In the genomic region with DNA sequence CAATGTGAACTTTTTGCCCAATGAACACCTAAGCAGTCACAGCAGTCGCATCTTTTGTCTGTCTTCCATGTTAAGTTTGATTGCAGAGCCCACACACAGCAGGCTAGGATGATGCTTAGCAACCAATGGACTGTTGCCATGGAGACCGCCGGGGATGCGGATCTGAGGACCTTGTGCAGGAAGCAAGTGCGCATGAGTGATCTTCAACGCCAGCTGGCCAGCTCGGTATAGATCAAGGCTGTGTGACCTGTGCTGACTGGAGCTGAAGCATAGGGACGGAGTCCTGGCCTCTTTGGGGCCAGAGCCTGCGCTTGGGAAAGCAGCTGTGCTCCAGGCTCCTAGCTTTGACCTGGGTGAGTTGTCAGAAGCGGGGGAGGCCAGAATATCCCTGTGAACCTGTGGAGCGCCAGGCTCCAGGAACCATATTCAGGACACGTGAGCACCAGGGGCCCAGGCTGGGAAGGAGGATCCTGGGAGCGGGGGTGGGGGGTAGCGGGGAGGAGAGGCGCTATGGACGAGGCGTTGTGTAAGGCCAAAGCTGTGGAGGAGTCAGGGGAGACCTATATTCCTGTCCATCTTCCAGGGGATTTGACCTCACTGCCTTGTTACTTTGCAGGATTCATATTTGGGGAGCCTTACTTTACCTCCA, we compare ENCODE assay signal across 10 mouse cellular contexts. TPM values are rescaled to one million over a fixed set of nuclear protein-coding genes. Genes with fewer than 3 reads are reported as not detected.
DNase-seq lines count a peak whose midpoint lies in the region; ATAC-seq and TF ChIP-seq lines count a peak whose summit lies in the region.
"Had no signal": no experiment of that assay in that cellular context is flagged by ENCODE, and none has a peak within 500 bp of the region (broad histone marks: within the 10 kb centered on the region; RNA-seq: fewer than 3 reads in every experiment).

TSS of gene Pnmal1 (plus strand) at position 141 of the 649 bp plus-strand sequence.

- TF ChIP-seq POLR2A in lung, adult 2 months (IDR thresholded peaks at IDR 0.05; ENCODE audit: borderline replicate concordance, extremely low read depth, low read depth, low read length), result no peak

- TF ChIP-seq EP300 in lung, postnatal 0 days (IDR thresholded peaks at IDR 0.05), result no peak

- no peak within 1 kb of the TSS for H3K4me3 ChIP-seq in lung, postnatal 0 days (ENCODE audit: low read depth, low read length)
- no peak within 1 kb of the TSS for H3K4me3 ChIP-seq in lung, adult 2 months (replicated peaks; ENCODE audit: extremely low read depth, low read depth, low read length)
- H3K4me3 ChIP-seq in hindbrain, embryonic 10.5 days, result peak within 1 kb of the TSS; percentile 45
- H3K4me3 ChIP-seq: liver, embryonic 13.5 days had no signal

- peak; percentile 34 for DNase-seq in lung, postnatal 0 days (ENCODE audit: low spot score)
- no peak for DNase-seq in lung, adult 2 months
- DNase-seq in cerebellum, postnatal 4 days (ENCODE audit: low spot score in 2 of 2), result peak; percentile 76 to 90
- DNase-seq in hindbrain, embryonic 10.5 days (ENCODE audit: low spot score), result peak; percentile 95
- DNase-seq in left cerebral cortex, postnatal 10 days (ENCODE audit: extremely low spot score in 1 of 2, low spot score in 2 of 2), result peak; percentile 92 to 94
- DNase-seq in retina, adult 2 months (ENCODE audit: low read depth, low spot score), result peak; percentile 60
- no peak for DNase-seq in urinary bladder, adult 18-20 months (ENCODE audit: low spot score in 2 of 2)
- DNase-seq in heart, adult 8-10 months (ENCODE audit: low spot score), result no peak
- DNase-seq: liver, embryonic 13.5 days had no signal

- no peak for TF ChIP-seq CTCF in lung, postnatal 0 days (IDR thresholded peaks at IDR 0.05)
- no peak for TF ChIP-seq CTCF in lung, adult 2 months (IDR thresholded peaks at IDR 0.05; ENCODE audit: insufficient read depth, low read length)

- H3K9ac ChIP-seq in lung, postnatal 0 days (replicated peaks; ENCODE audit: low read depth), result no peak within 1 kb of the TSS
- H3K9ac ChIP-seq: liver, embryonic 13.5 days had no signal

- H3K36me3 ChIP-seq in lung, postnatal 0 days (ENCODE audit: insufficient read depth, low read length), result no peaks in the 10 kb centered on the region
- H3K36me3 ChIP-seq in hindbrain, embryonic 10.5 days, result peaks cover 5% of the 10 kb centered on the region; the same call in 1 of the 2 replicates
- H3K36me3 ChIP-seq: liver, embryonic 13.5 days had no signal

- H3K27me3 ChIP-seq in lung, postnatal 0 days (replicated peaks; ENCODE audit: insufficient read depth, low read length), result no peaks in the 10 kb centered on the region
- H3K27me3 ChIP-seq in hindbrain, embryonic 10.5 days (ENCODE audit: insufficient read depth, poor library complexity, severe bottlenecking), result peaks cover 13% of the 10 kb centered on the region; the same call in 1 of the 2 replicates

- WGBS in lung, postnatal 0 days, result 24% methylated on average over 17 of the region's 17 CpGs
- 29% methylated on average over 17 of the region's 17 CpGs for WGBS in lung, adult 2 months
- WGBS in hindbrain, embryonic 10.5 days, result 19% methylated on average over 17 of the region's 17 CpGs

- H3K4me1 ChIP-seq in lung, postnatal 0 days (ENCODE audit: insufficient read depth, low read depth, low read length), result no peaks in the 10 kb centered on the region
- no peaks in the 10 kb centered on the region for H3K4me1 ChIP-seq in lung, adult 2 months (ENCODE audit: control insufficient read depth, insufficient read depth, low read length)
- H3K4me1 ChIP-seq in hindbrain, embryonic 10.5 days (replicated peaks), result peaks cover 32% of the 10 kb centered on the region
- H3K4me1 ChIP-seq: liver, embryonic 13.5 days had no signal

- no peaks in the 10 kb centered on the region for H3K9me3 ChIP-seq in lung, postnatal 0 days (ENCODE audit: low read length)
- peaks cover 5% of the 10 kb centered on the region; the same call in 1 of the 2 replicates for H3K9me3 ChIP-seq in hindbrain, embryonic 10.5 days
- H3K9me3 ChIP-seq: liver, embryonic 13.5 days had no signal

- no peak within 1 kb of the TSS for H3K4me2 ChIP-seq in lung, postnatal 0 days (replicated peaks; ENCODE audit: low read depth, low read length)
- H3K4me2 ChIP-seq: liver, embryonic 13.5 days had no signal

- H3K27ac ChIP-seq in lung, postnatal 0 days (ENCODE audit: low read length), result no peak within 1 kb of the TSS
- peak within 1 kb of the TSS; percentile 90 for H3K27ac ChIP-seq in hindbrain, embryonic 10.5 days
- H3K27ac ChIP-seq: liver, embryonic 13.5 days had no signal

- intact Hi-C loops in left cerebral cortex, postnatal 10 days (cut with DNase I), result no loop called here

- no peak; the same call in 1 of the 2 replicates for ATAC-seq in lung, postnatal 0 days
- ATAC-seq: Patski had no signal

RNA-seq across cellular contexts. Expression of gene Pnmal1, which starts in this region (rescaled TPM):
- 0.04 TPM in 1 of 2 replicates, not detected in the other for polyA plus RNA-seq in lung, postnatal 0 days (2015; fragmentation: Nextera tagmentation; extraction: Ambion mirVana)
- not detected in 2 replicates for polyA plus RNA-seq in lung, adult 2 months (2012; rRNA removed)
- polyA plus RNA-seq in hindbrain, embryonic 10.5 days (2016; fragmentation: Nextera tagmentation; extraction: Ambion mirVana), result 5.8 and 12.7 TPM in 2 replicates
- total RNA-seq in left cerebral cortex, postnatal 10 days (2021), result 10 to 100 TPM; 68.6 to 68.8 TPM
- total RNA-seq in heart, adult 8-10 months (2022), result not detected
- polyA plus RNA-seq: Patski had no signal

Comparison
In these comparisons a context has a peak if more than half of its experiments do, and no peak if none do; other contexts are left out.
1. RNA of gene Pnmal1 (total RNA-seq): 68.6 to 68.8 TPM in left cerebral cortex, postnatal 10 days; not detected in heart, adult 8-10 months; every median in the first group is over 10 times any median in the second.
2. Peak in DNase-seq in lung, postnatal 0 days; RNA of the gene not detected or under 1 TPM.
3. DNase-seq: peak in cerebellum, postnatal 4 days (2 of 2), hindbrain, embryonic 10.5 days (single experiment), left cerebral cortex, postnatal 10 days (2 of 2) and retina, adult 2 months (single experiment); none in lung, adult 2 months (single experiment), urinary bladder, adult 18-20 months (0 of 2) and heart, adult 8-10 months (single experiment).